Mouse (Mus musculus) forebrain, embryonic 11.5 days (tissue): ENCODE measurements around the gene Vmn1r10. TPM values are rescaled to one million over a fixed set of nuclear protein-coding genes. Genes with fewer than 3 reads are reported as not detected.

ENCODE experiments used
- ATAC-seq: fragments of 200-750 bp; cut with Nextera tagmentation; replicated peaks from 2 replicates; pipeline ENCODE4 v1.8.0; 2017; ENCODE audit warnings: moderate TSS enrichment; ENCODE audit not compliant: low FRiP score
- DNase-seq: peaks from one replicate; pipeline ENCODE4 v3.0.0-alpha.2; 2017; ENCODE audit warnings: low spot score
- H3K27ac ChIP-seq: fragments of 300-500 bp; sonication (generic); 2 replicates; pipeline ENCODE4 v1.5.1; 2014; ENCODE audit warnings: low read depth, low read length
- H3K27me3 ChIP-seq: fragments of 300-500 bp; sonication (generic); 2 replicates; pipeline ENCODE4 v1.6.1; 2014; ENCODE audit warnings: mild to moderate bottlenecking, low read length, mixed read lengths; ENCODE audit not compliant: control insufficient read depth, insufficient read depth
- H3K36me3 ChIP-seq: fragments of 300-500 bp; sonication (generic); 2 replicates; pipeline ENCODE4 v1.6.1; 2014; ENCODE audit warnings: mild to moderate bottlenecking, low read length, moderate library complexity, mixed read lengths; ENCODE audit not compliant: control insufficient read depth, insufficient read depth
- H3K4me1 ChIP-seq: fragments of 300-500 bp; sonication (generic); replicated peaks from 2 replicates; pipeline ENCODE4 v1.6.1; 2014; ENCODE audit warnings: low read length, mixed read lengths; ENCODE audit not compliant: control insufficient read depth, insufficient read depth
- H3K4me2 ChIP-seq: fragments of 300-500 bp; sonication (generic); 2 replicates; pipeline ENCODE4 v1.6.1; 2014; ENCODE audit warnings: low read depth, mild to moderate bottlenecking, low read length, moderate library complexity, mixed read lengths; ENCODE audit not compliant: severe bottlenecking
- H3K4me3 ChIP-seq: fragments of 300-500 bp; sonication (generic); 2 replicates; pipeline ENCODE4 v1.5.1; 2014; ENCODE audit warnings: low read depth, low read length
- H3K9ac ChIP-seq: fragments of 300-500 bp; sonication (generic); 2 replicates; pipeline ENCODE4 v1.6.1; 2014; ENCODE audit warnings: low read length
- H3K9me3 ChIP-seq: fragments of 300-500 bp; sonication (generic); 2 replicates; pipeline ENCODE4 v1.6.1; 2016; ENCODE audit warnings: low read length, mixed read lengths; ENCODE audit not compliant: control insufficient read depth
- WGBS: fragments of 180-500 bp; shearing (Covaris S2); extraction: QIAGEN DNeasy Blood & Tissue Kit; methylation state at CpG from one replicate; pipeline ENCODE4 v1.1.7; 2014; 5-methylcytosine and 5-hydroxymethylcytosine counted together
- polyA plus RNA-seq: library from polyadenylated mRNA; unstranded; fragments of >200 nt; fragmentation: Nextera tagmentation; extraction: Ambion mirVana; gene quantifications from 2 replicates; pipeline ENCODE4 v1.2.1, GENCODE M21; 2014

Gene Vmn1r10
- polyA plus RNA-seq = not detected in 2 replicates

- H3K9ac ChIP-seq = no peak within 1 kb of the TSS
- WGBS = 86% methylated on average over 3 of the region's 3 CpGs
- no peak for DNase-seq
Measured at GRCm38 (mm10) chr6:57109154-57109553, at the start of gene Vmn1r10. TSS of gene Vmn1r10 (plus strand) at chr6:57109454.

GRCm38 (mm10) chr6:57063730-57064129 is 45.5 kb upstream of the Vmn1r10 start:
- Histone ChIP-seq H3K36me3 (no peaks in the 10 kb centered on the region), H3K27me3 (no peaks in the 10 kb centered on the region), H3K4me3 (no peak overlapping the region), H3K9ac (no peak overlapping the region), H3K27ac (no peak overlapping the region), H3K4me1 (no peaks in the 10 kb centered on the region), H3K9me3 (no peaks in the 10 kb centered on the region), H3K4me2 (no peak overlapping the region)
- DNase-seq = no peak
- ATAC-seq = no peak

More at GRCm38 (mm10) chr6:57109154-57109553, at the start of gene Vmn1r10:
- Histone ChIP-seq H3K4me1 (no peaks in the 10 kb centered on the region), H3K36me3 (no peaks in the 10 kb centered on the region), H3K4me2 (no peak within 1 kb of the TSS), H3K4me3 (no peak within 1 kb of the TSS), H3K27ac (no peak within 1 kb of the TSS), H3K27me3 (no peaks in the 10 kb centered on the region), H3K9me3 (no peaks in the 10 kb centered on the region)
- no peak for ATAC-seq

GRCm38 (mm10) chr6:57066487-57066886 is 42.8 kb upstream of the Vmn1r10 start, which contains the start of gene Vmn1r9:
TSS of gene Vmn1r9 (plus strand) at chr6:57066787.
- no peaks in the 10 kb centered on the region for H3K4me1 ChIP-seq
- H3K9me3 ChIP-seq = no peaks in the 10 kb centered on the region
- ATAC-seq (no peak), DNase-seq (no peak)
- H3K27me3 ChIP-seq = no peaks in the 10 kb centered on the region
- no peak within 1 kb of the TSS for H3K4me2 ChIP-seq
- WGBS = 81% methylated on average over 2 of the region's 2 CpGs
- H3K4me3 ChIP-seq = no peak within 1 kb of the TSS
- H3K9ac ChIP-seq = no peak within 1 kb of the TSS
- no peaks in the 10 kb centered on the region for H3K36me3 ChIP-seq
- no peak within 1 kb of the TSS for H3K27ac ChIP-seq

- Histone ChIP-seq H3K9me3 (no peaks in the 10 kb centered on the region), H3K27me3 (no peaks in the 10 kb centered on the region), H3K4me2 (no peak overlapping the region), H3K4me1 (no peaks in the 10 kb centered on the region), H3K9ac (no peak overlapping the region), H3K36me3 (no peaks in the 10 kb centered on the region), H3K4me3 (no peak overlapping the region), H3K27ac (no peak overlapping the region)
- DNase-seq = no peak
- WGBS = 62% methylated on average over 1 of the region's 1 CpGs
- no peak for ATAC-seq
Measured at GRCm38 (mm10) chr6:57106358-57106757, 2.9 kb upstream of the Vmn1r10 start.

GRCm38 (mm10) chr6:57133155-57133554 is 23.9 kb downstream of the Vmn1r10 start, which contains the start of gene Vmn1r11:
TSS of gene Vmn1r11 (plus strand) at chr6:57133455.
- H3K4me2 ChIP-seq = no peak within 1 kb of the TSS
- 88% methylated on average over 1 of the region's 1 CpGs for WGBS
- no peaks in the 10 kb centered on the region for H3K27me3 ChIP-seq
- ATAC-seq (no peak), DNase-seq (no peak)
- no peaks in the 10 kb centered on the region for H3K36me3 ChIP-seq
- no peaks in the 10 kb centered on the region for H3K4me1 ChIP-seq
- H3K9ac ChIP-seq = no peak within 1 kb of the TSS
- no peak within 1 kb of the TSS for H3K27ac ChIP-seq
- H3K4me3 ChIP-seq = no peak within 1 kb of the TSS
- no peaks in the 10 kb centered on the region for H3K9me3 ChIP-seq

- Histone ChIP-seq H3K27ac (no peak within 1 kb of the TSS), H3K27me3 (no peaks in the 10 kb centered on the region), H3K36me3 (no peaks in the 10 kb centered on the region), H3K9ac (no peak within 1 kb of the TSS), H3K9me3 (no peaks in the 10 kb centered on the region), H3K4me1 (no peaks in the 10 kb centered on the region), H3K4me2 (no peak within 1 kb of the TSS), H3K4me3 (no peak within 1 kb of the TSS)
- DNase-seq (no peak), ATAC-seq (no peak)
- 86% methylated on average over 2 of the region's 2 CpGs for WGBS
Measured at GRCm38 (mm10) chr6:57156619-57157018, 47.4 kb downstream of the Vmn1r10 start, which contains the start of gene Vmn1r12. TSS of gene Vmn1r12 (plus strand) at chr6:57156919.

Other genes starting within 250 kb of the Vmn1r10 start
- gene Nt5c3, start 185.5 kb upstream of the Vmn1r10 start, polyA plus RNA-seq = 67.2 and 75.4 TPM in 2 replicates
- 0.27 and 0.68 TPM in 2 replicates for gene Vmn1r4, start 185.4 kb upstream of the Vmn1r10 start, polyA plus RNA-seq
- gene Vmn1r5, start 139.2 kb upstream of the Vmn1r10 start, polyA plus RNA-seq = not detected in 2 replicates
- gene Vmn1r6, start 112.2 kb upstream of the Vmn1r10 start, polyA plus RNA-seq = not detected in 2 replicates
- gene Vmn1r7, start 84.1 kb upstream of the Vmn1r10 start, polyA plus RNA-seq = not detected in 2 replicates
- not detected in 2 replicates for gene Vmn1r8, start 77.2 kb upstream of the Vmn1r10 start, polyA plus RNA-seq
- gene Vmn1r9, start 42.7 kb upstream of the Vmn1r10 start, polyA plus RNA-seq = not detected in 2 replicates
- gene Vmn1r11, start 24.0 kb downstream of the Vmn1r10 start, polyA plus RNA-seq = not detected in 2 replicates
- not detected in 2 replicates for gene Vmn1r12, start 47.5 kb downstream of the Vmn1r10 start, polyA plus RNA-seq
- gene Vmn1r13, start 93.8 kb downstream of the Vmn1r10 start, polyA plus RNA-seq = not detected in 2 replicates
- not detected in 2 replicates for gene Vmn1r14, start 122.2 kb downstream of the Vmn1r10 start, polyA plus RNA-seq
- gene Vmn1r15, start 148.5 kb downstream of the Vmn1r10 start, polyA plus RNA-seq = not detected in 2 replicates
- not detected in 2 replicates for gene Vmn1r16, start 220.0 kb downstream of the Vmn1r10 start, polyA plus RNA-seq